Mouse (Mus musculus): ENCODE results near the gene Zdhhc23. TPM values are rescaled to one million over a fixed set of nuclear protein-coding genes. Genes with fewer than 3 reads are reported as not detected.

Zdhhc23 gene
- polyA plus RNA-seq (2014; fragmentation: Nextera tagmentation; extraction: Ambion mirVana), result 0.61 and 0.64 TPM in 2 replicates

GRCm38 (mm10) chr16:43979328-43980109, at the start of gene Zdhhc23:
TSS of gene Zdhhc23 (minus strand) at chr16:43979791.
- ATAC-seq (ENCODE audit: insufficient number of reproducible peaks, low FRiP score, low TSS enrichment, low read depth) (peak; percentile 87), DNase-seq (ENCODE audit: low spot score) (peak; percentile 81)
- Histone ChIP-seq H3K4me1 (ENCODE audit: control insufficient read depth, insufficient read depth, low read length) (0 out of 2 replicates have a peak, but pooled peaks cover 5% of the 10 kb centered on the region), H3K4me2 (ENCODE audit: low read depth, severe bottlenecking) (peak within 1 kb of the TSS; percentile 100), H3K36me3 (ENCODE audit: control insufficient read depth, insufficient read depth, low read length) (no peaks in the 10 kb centered on the region), H3K9ac (ENCODE audit: low read length) (peak within 1 kb of the TSS; percentile 45), H3K27ac (replicated peaks; ENCODE audit: low read depth, low read length) (no peak within 1 kb of the TSS), H3K27me3 (ENCODE audit: control insufficient read depth, insufficient read depth, low read length) (0 out of 2 replicates have a peak, but pooled peaks cover 3% of the 10 kb centered on the region), H3K9me3 (ENCODE audit: control insufficient read depth, low read length) (no peaks in the 10 kb centered on the region), H3K4me3 (ENCODE audit: low read depth, low read length) (peak within 1 kb of the TSS; percentile 64)
- WGBS, result under 1% methylated on average over 65 of the region's 103 CpGs

GRCm38 (mm10) chr16:44029273-44029672, 49.7 kb upstream of the Zdhhc23 start:
- no peak for ATAC-seq (ENCODE audit: insufficient number of reproducible peaks, low FRiP score, low TSS enrichment, low read depth)
- Histone ChIP-seq H3K4me3 (ENCODE audit: low read depth, low read length) (no peak overlapping the region), H3K27me3 (ENCODE audit: control insufficient read depth, insufficient read depth, low read length) (no peaks in the 10 kb centered on the region), H3K4me1 (ENCODE audit: control insufficient read depth, insufficient read depth, low read length) (0 out of 2 replicates have a peak, but pooled peaks cover 3% of the 10 kb centered on the region), H3K9me3 (ENCODE audit: control insufficient read depth, low read length) (no peaks in the 10 kb centered on the region), H3K9ac (ENCODE audit: low read length) (no peak overlapping the region), H3K27ac (replicated peaks; ENCODE audit: low read depth, low read length) (no peak overlapping the region), H3K36me3 (ENCODE audit: control insufficient read depth, insufficient read depth, low read length) (no peaks in the 10 kb centered on the region), H3K4me2 (ENCODE audit: low read depth, severe bottlenecking) (no peak overlapping the region)
- 68% methylated on average over 2 of the region's 2 CpGs for WGBS
- DNase-seq (ENCODE audit: low spot score), result no peak

DNA sequence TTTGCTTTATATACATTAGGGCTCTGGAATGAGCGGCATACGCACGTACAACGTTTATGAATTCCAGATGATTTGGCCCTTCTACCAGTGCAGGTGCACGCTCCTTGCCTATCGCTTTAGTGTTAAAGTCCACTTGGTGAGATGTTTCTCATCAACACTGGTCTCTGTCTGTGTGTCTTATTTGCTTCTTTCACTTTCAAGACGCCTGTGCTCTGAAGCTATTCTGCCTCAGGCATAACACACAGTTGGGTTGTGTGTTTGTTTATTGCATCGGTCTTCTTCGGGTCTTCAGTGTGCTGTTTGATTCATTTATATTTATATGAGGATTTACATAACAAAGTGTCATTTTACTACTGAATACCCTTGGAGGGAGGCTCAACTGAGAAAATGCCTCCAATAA, 47.2 kb upstream of the Zdhhc23 start:
- WGBS, result 66% methylated on average over 9 of the region's 9 CpGs
- Histone ChIP-seq H3K4me2 (ENCODE audit: low read depth, severe bottlenecking) (no peak overlapping the region), H3K27me3 (ENCODE audit: control insufficient read depth, insufficient read depth, low read length) (no peaks in the 10 kb centered on the region), H3K4me1 (ENCODE audit: control insufficient read depth, insufficient read depth, low read length) (0 out of 2 replicates have a peak, but pooled peaks cover 3% of the 10 kb centered on the region), H3K4me3 (ENCODE audit: low read depth, low read length) (no peak overlapping the region), H3K9ac (ENCODE audit: low read length) (no peak overlapping the region), H3K9me3 (ENCODE audit: control insufficient read depth, low read length) (no peaks in the 10 kb centered on the region), H3K36me3 (ENCODE audit: control insufficient read depth, insufficient read depth, low read length) (no peaks in the 10 kb centered on the region), H3K27ac (replicated peaks; ENCODE audit: low read depth, low read length) (no peak overlapping the region)
- DNase-seq (ENCODE audit: low spot score), result no peak
- no peak for ATAC-seq (ENCODE audit: insufficient number of reproducible peaks, low FRiP score, low TSS enrichment, low read depth)

GRCm38 (mm10) chr16:44026210-44026609, 46.6 kb upstream of the Zdhhc23 start:
- no peak overlapping the region for H3K4me3 ChIP-seq (ENCODE audit: low read depth, low read length)
- H3K36me3 ChIP-seq (ENCODE audit: control insufficient read depth, insufficient read depth, low read length), result no peaks in the 10 kb centered on the region
- no peaks in the 10 kb centered on the region for H3K9me3 ChIP-seq (ENCODE audit: control insufficient read depth, low read length)
- no peak overlapping the region for H3K9ac ChIP-seq (ENCODE audit: low read length)
- DNase-seq (ENCODE audit: low spot score) (no peak), ATAC-seq (ENCODE audit: insufficient number of reproducible peaks, low FRiP score, low TSS enrichment, low read depth) (no peak)
- no peaks in the 10 kb centered on the region for H3K27me3 ChIP-seq (ENCODE audit: control insufficient read depth, insufficient read depth, low read length)
- 74% methylated on average over 6 of the region's 6 CpGs for WGBS
- no peak overlapping the region for H3K4me2 ChIP-seq (ENCODE audit: low read depth, severe bottlenecking)
- H3K27ac ChIP-seq (replicated peaks; ENCODE audit: low read depth, low read length), result no peak overlapping the region
- H3K4me1 ChIP-seq (ENCODE audit: control insufficient read depth, insufficient read depth, low read length), result 0 out of 2 replicates have a peak, but pooled peaks cover 3% of the 10 kb centered on the region

- Histone ChIP-seq H3K9me3 (ENCODE audit: control insufficient read depth, low read length) (no peaks in the 10 kb centered on the region), H3K36me3 (ENCODE audit: control insufficient read depth, insufficient read depth, low read length) (no peaks in the 10 kb centered on the region), H3K27me3 (ENCODE audit: control insufficient read depth, insufficient read depth, low read length) (no peaks in the 10 kb centered on the region), H3K4me3 (ENCODE audit: low read depth, low read length) (no peak overlapping the region), H3K4me1 (ENCODE audit: control insufficient read depth, insufficient read depth, low read length) (no peaks in the 10 kb centered on the region), H3K4me2 (ENCODE audit: low read depth, severe bottlenecking) (no peak overlapping the region), H3K27ac (replicated peaks; ENCODE audit: low read depth, low read length) (no peak overlapping the region), H3K9ac (ENCODE audit: low read length) (no peak overlapping the region)
- WGBS, result 82% methylated on average over 2 of the region's 2 CpGs
- DNase-seq (ENCODE audit: low spot score) (no peak), ATAC-seq (ENCODE audit: insufficient number of reproducible peaks, low FRiP score, low TSS enrichment, low read depth) (no peak)
These were observed 39.5 kb upstream of the Zdhhc23 start for GRCm38 (mm10) chr16:44018986-44019548.

DNA sequence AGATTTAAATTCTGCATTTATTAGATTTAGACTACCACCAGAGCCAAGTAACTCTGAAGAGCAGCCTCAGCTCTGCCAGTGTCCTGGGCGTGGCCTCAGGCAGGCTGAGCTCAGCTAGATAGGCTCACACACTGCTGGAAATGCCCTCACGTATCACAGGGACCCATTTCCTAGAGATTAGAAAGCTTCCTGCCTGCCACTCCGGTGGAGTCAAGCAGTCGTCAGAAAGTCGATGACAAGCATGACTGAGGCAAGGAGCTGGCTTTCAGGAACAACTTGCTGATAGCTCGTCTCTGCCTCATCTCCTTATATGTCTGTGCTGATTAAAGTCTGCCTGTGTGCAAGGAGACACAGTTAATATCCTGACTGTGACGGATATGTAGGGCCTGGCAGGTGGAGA, 38.8 kb upstream of the Zdhhc23 start:
- Histone ChIP-seq H3K4me3 (ENCODE audit: low read depth, low read length) (no peak overlapping the region), H3K36me3 (ENCODE audit: control insufficient read depth, insufficient read depth, low read length) (no peaks in the 10 kb centered on the region), H3K9ac (ENCODE audit: low read length) (no peak overlapping the region), H3K4me1 (ENCODE audit: control insufficient read depth, insufficient read depth, low read length) (no peaks in the 10 kb centered on the region), H3K4me2 (ENCODE audit: low read depth, severe bottlenecking) (no peak overlapping the region), H3K27me3 (ENCODE audit: control insufficient read depth, insufficient read depth, low read length) (no peaks in the 10 kb centered on the region), H3K27ac (replicated peaks; ENCODE audit: low read depth, low read length) (no peak overlapping the region), H3K9me3 (ENCODE audit: control insufficient read depth, low read length) (no peaks in the 10 kb centered on the region)
- DNase-seq (ENCODE audit: low spot score) (no peak), ATAC-seq (ENCODE audit: insufficient number of reproducible peaks, low FRiP score, low TSS enrichment, low read depth) (no peak)
- WGBS, result 55% methylated on average over 7 of the region's 7 CpGs

DNA sequence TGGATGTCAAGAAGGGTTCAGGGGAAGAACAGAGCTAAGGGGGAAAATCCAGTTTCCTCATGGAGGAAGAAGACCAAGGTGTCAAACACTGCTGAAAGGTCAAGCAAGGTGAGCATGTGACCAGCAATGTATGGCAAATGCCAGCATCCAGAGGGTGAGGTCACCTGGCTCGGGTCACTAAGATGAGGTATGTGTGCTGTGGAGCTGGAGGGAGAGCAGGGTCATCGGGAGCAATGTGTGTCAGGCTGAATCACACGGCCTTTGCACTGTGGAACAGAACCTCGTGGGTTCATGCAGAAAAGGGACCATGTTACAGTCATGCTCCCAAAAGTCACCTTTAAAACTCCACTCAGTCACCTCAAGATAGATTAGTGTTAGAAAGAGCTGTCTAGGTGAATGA, 38.1 kb upstream of the Zdhhc23 start:
- no peak overlapping the region for H3K9ac ChIP-seq (ENCODE audit: low read length)
- H3K9me3 ChIP-seq (ENCODE audit: control insufficient read depth, low read length), result no peaks in the 10 kb centered on the region
- 84% methylated on average over 4 of the region's 4 CpGs for WGBS

GRCm38 (mm10) chr16:44016164-44016563, 36.6 kb upstream of the Zdhhc23 start:
- Histone ChIP-seq H3K9me3 (ENCODE audit: control insufficient read depth, low read length) (no peaks in the 10 kb centered on the region), H3K27ac (replicated peaks; ENCODE audit: low read depth, low read length) (no peak overlapping the region), H3K4me2 (ENCODE audit: low read depth, severe bottlenecking) (peak overlapping the region; percentile 8; the same call in 1 of the 2 replicates), H3K36me3 (ENCODE audit: control insufficient read depth, insufficient read depth, low read length) (no peaks in the 10 kb centered on the region), H3K9ac (ENCODE audit: low read length) (no peak overlapping the region), H3K4me1 (ENCODE audit: control insufficient read depth, insufficient read depth, low read length) (no peaks in the 10 kb centered on the region), H3K4me3 (ENCODE audit: low read depth, low read length) (no peak overlapping the region), H3K27me3 (ENCODE audit: control insufficient read depth, insufficient read depth, low read length) (no peaks in the 10 kb centered on the region)
- ATAC-seq (ENCODE audit: insufficient number of reproducible peaks, low FRiP score, low TSS enrichment, low read depth) (no peak), DNase-seq (ENCODE audit: low spot score) (peak; percentile 44)
- WGBS, result 7% methylated on average over 11 of the region's 11 CpGs

More for the DNA sequence above, 38.1 kb upstream of the Zdhhc23 start:
- Histone ChIP-seq H3K36me3 (ENCODE audit: control insufficient read depth, insufficient read depth, low read length) (no peaks in the 10 kb centered on the region), H3K27me3 (ENCODE audit: control insufficient read depth, insufficient read depth, low read length) (no peaks in the 10 kb centered on the region), H3K27ac (replicated peaks; ENCODE audit: low read depth, low read length) (no peak overlapping the region), H3K4me1 (ENCODE audit: control insufficient read depth, insufficient read depth, low read length) (no peaks in the 10 kb centered on the region), H3K4me2 (ENCODE audit: low read depth, severe bottlenecking) (no peak overlapping the region), H3K4me3 (ENCODE audit: low read depth, low read length) (no peak overlapping the region)
- DNase-seq (ENCODE audit: low spot score) (no peak), ATAC-seq (ENCODE audit: insufficient number of reproducible peaks, low FRiP score, low TSS enrichment, low read depth) (no peak)

Data from limb, embryonic 11.5 days (tissue).